Mouse (Mus musculus) liver, embryonic 13.5 days (tissue): ENCODE data around the gene Upp1. TPM values are rescaled to one million over a fixed set of nuclear protein-coding genes. Genes with fewer than 3 reads are reported as not detected.
A peak's percentile ranks its signal among the peaks of the same experiment; 100 is the strongest.

Experiments
- ATAC-seq: fragments of 200-750 bp; cut with Nextera tagmentation; 2 replicates; pipeline ENCODE4 v1.8.0; 2017; ENCODE audit warnings: low read depth, mild to moderate bottlenecking, moderate number of reproducible peaks, moderate library complexity
- DNase-seq: peaks from one replicate; pipeline ENCODE4 v3.0.0; 2022
- H3K27ac ChIP-seq: fragments of 300-500 bp; sonication (generic); 2 replicates; pipeline ENCODE4 v1.5.1; 2015; ENCODE audit warnings: moderate library complexity, mild to moderate bottlenecking, inconsistent platforms
- H3K27me3 ChIP-seq: fragments of 300-500 bp; sonication (generic); 2 replicates; pipeline ENCODE4 v1.6.1; 2015; ENCODE audit warnings: mild to moderate bottlenecking, inconsistent platforms
- H3K36me3 ChIP-seq: fragments of 300-500 bp; sonication (generic); 2 replicates; pipeline ENCODE4 v1.6.1; 2015; ENCODE audit warnings: mild to moderate bottlenecking, inconsistent platforms
- H3K4me1 ChIP-seq: fragments of 300-500 bp; sonication (generic); replicated peaks from 2 replicates; pipeline ENCODE4 v1.6.1; 2015; ENCODE audit warnings: inconsistent platforms
- H3K4me2 ChIP-seq: fragments of 300-500 bp; sonication (generic); 2 replicates; pipeline ENCODE4 v1.6.1; 2015; ENCODE audit warnings: inconsistent platforms, mild to moderate bottlenecking, moderate library complexity
- H3K4me3 ChIP-seq: fragments of 300-500 bp; sonication (generic); replicated peaks from 2 replicates; pipeline ENCODE4 v1.5.1; 2015; ENCODE audit warnings: mild to moderate bottlenecking, inconsistent platforms
- H3K9ac ChIP-seq: fragments of 300-500 bp; sonication (generic); 2 replicates; pipeline ENCODE4 v1.6.1; 2015; ENCODE audit warnings: mild to moderate bottlenecking, inconsistent platforms
- H3K9me3 ChIP-seq: fragments of 300-500 bp; sonication (generic); replicated peaks from 2 replicates; pipeline ENCODE4 v1.6.1; 2016; ENCODE audit warnings: inconsistent platforms
- WGBS: fragments of 180-500 bp; shearing (Covaris S2); methylation state at CpG from one replicate; pipeline ENCODE4 v1.1.7; 2015; ENCODE audit not compliant: insufficient replicate concordance; 5-methylcytosine and 5-hydroxymethylcytosine counted together
- polyA plus RNA-seq: library from polyadenylated mRNA; unstranded; fragments of >200 nt; fragmentation: Nextera tagmentation; extraction: Ambion mirVana; gene quantifications from 2 replicates; pipeline ENCODE4 v1.2.1, GENCODE M21; 2015

The Upp1 gene
- polyA plus RNA-seq: 1.4 and 1.9 TPM in 2 replicates

DNA sequence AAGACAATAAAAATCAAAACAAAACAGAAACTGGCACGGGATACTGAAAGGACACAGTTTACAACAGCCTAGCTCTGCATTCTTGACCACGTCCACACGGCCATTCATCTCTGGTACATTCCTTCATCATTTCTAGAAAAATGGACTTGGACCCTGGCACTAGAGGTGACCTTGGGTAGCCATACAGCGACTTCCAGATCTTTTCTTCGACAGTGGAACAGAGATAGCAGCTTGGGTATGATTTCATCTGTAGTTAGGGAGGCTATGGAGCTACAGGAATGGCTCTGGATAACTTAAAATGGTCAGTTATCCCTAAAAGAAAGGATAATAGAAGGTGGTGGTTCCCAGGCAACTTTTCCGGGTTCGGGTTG lies at the start of gene Upp1:
Upp1 (plus strand) TSS at position 54 of the 371 bp plus-strand sequence.
- no peak for ATAC-seq
- Histone ChIP-seq H3K4me1 (peaks cover 28% of the 10 kb centered on the region), H3K27ac (no peak within 1 kb of the TSS), H3K4me2 (peak within 1 kb of the TSS; percentile 70), H3K27me3 (peaks cover 58% of the 10 kb centered on the region), H3K9ac (peak within 1 kb of the TSS; percentile 17; the same call in 1 of the 2 replicates), H3K9me3 (no peaks in the 10 kb centered on the region), H3K36me3 (no peaks in the 10 kb centered on the region), H3K4me3 (peak within 1 kb of the TSS; percentile 47)
- no peak for DNase-seq
- 1% methylated on average over 7 of the region's 7 CpGs for WGBS

DNA sequence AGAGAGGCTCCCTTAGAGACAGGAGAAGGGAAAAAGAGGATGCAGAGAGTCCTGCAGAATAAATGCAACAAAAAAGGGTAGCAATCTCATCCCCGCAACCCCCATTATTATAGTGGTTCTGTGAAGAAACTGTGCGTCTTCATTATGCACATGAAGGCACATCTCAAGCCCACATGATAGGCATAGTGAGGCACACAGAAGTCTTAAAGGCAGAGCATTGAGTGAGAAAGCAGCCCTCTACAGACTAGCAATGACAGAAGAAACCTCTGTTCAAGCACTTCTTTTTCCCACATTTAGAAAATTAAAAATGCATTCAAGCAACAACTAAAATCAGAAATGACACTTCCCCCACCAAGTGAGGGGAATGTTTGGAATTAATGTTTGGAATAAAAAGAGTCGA lies 41.5 kb upstream of the Upp1 start:
- H3K27ac ChIP-seq: no peak overlapping the region
- no peaks in the 10 kb centered on the region for H3K4me1 ChIP-seq
- WGBS: 78% methylated on average over 3 of the region's 3 CpGs
- H3K9ac ChIP-seq: no peak overlapping the region
- no peaks in the 10 kb centered on the region for H3K9me3 ChIP-seq
- DNase-seq (no peak), ATAC-seq (no peak)
- H3K36me3 ChIP-seq: no peaks in the 10 kb centered on the region
- no peaks in the 10 kb centered on the region for H3K27me3 ChIP-seq
- no peak overlapping the region for H3K4me3 ChIP-seq
- no peak overlapping the region for H3K4me2 ChIP-seq

DNA sequence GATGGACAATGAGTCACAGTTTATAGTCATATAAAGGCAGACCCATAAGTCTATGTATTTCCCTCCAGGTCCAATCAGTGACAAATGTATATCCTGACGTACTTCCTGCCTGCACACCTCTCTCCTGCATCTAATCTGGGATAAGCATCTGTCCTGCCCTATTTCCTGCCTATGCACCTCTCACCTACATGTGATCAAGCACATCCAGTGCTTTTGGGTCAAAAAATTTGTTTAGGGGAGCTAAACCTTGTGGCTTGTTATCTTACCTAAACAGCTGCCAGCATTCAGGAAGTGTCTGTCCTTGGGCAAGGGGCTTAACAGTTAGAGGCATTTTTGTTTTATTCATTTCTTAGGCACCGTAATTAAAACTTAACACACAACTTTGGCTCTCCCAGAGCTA lies 4.7 kb upstream of the Upp1 start:
- H3K36me3 ChIP-seq: no peaks in the 10 kb centered on the region
- ATAC-seq: no peak
- 12% methylated on average over 2 of the region's 2 CpGs for WGBS

GRCm38 (mm10) chr11:9115367-9116120 lies 2.4 kb upstream of the Upp1 start:
- 5% methylated on average over 9 of the region's 9 CpGs for WGBS

More for the DNA sequence above, 4.7 kb upstream of the Upp1 start:
- Histone ChIP-seq H3K27ac (no peak overlapping the region), H3K4me1 (peaks cover 17% of the 10 kb centered on the region), H3K9ac (no peak overlapping the region), H3K9me3 (no peaks in the 10 kb centered on the region), H3K4me3 (no peak overlapping the region), H3K27me3 (peaks cover 32% of the 10 kb centered on the region), H3K4me2 (no peak overlapping the region)
- DNase-seq: no peak

GRCm38 (mm10) chr11:9116121-9116520 lies 1.8 kb upstream of the Upp1 start:
- H3K9ac ChIP-seq: no peak overlapping the region
- no peak for ATAC-seq
- H3K27ac ChIP-seq: no peak overlapping the region
- peaks cover 28% of the 10 kb centered on the region for H3K4me1 ChIP-seq
- peak overlapping the region; percentile 18; the same call in 1 of the 2 replicates for H3K4me3 ChIP-seq
- H3K27me3 ChIP-seq: peaks cover 58% of the 10 kb centered on the region
- 3% methylated on average over 10 of the region's 10 CpGs for WGBS
- no peaks in the 10 kb centered on the region for H3K9me3 ChIP-seq
- no peak for DNase-seq
- no peaks in the 10 kb centered on the region for H3K36me3 ChIP-seq
- peak overlapping the region; percentile 36 for H3K4me2 ChIP-seq

More at GRCm38 (mm10) chr11:9115367-9116120, 2.4 kb upstream of the Upp1 start:
- no peaks in the 10 kb centered on the region for H3K9me3 ChIP-seq
- H3K4me2 ChIP-seq: peak overlapping the region; percentile 36
- H3K4me3 ChIP-seq: no peak overlapping the region
- no peak for DNase-seq
- H3K36me3 ChIP-seq: no peaks in the 10 kb centered on the region
- H3K9ac ChIP-seq: no peak overlapping the region
- H3K27me3 ChIP-seq: peaks cover 52% of the 10 kb centered on the region
- peaks cover 28% of the 10 kb centered on the region for H3K4me1 ChIP-seq
- no peak overlapping the region for H3K27ac ChIP-seq
- ATAC-seq: no peak

- H3K36me3 ChIP-seq: no peaks in the 10 kb centered on the region
- H3K9ac ChIP-seq: no peak overlapping the region
- no peak overlapping the region for H3K27ac ChIP-seq
- peaks cover 28% of the 10 kb centered on the region for H3K4me1 ChIP-seq
- no peaks in the 10 kb centered on the region for H3K9me3 ChIP-seq
- no peak overlapping the region for H3K4me3 ChIP-seq
- WGBS: 4% methylated on average over 3 of the region's 3 CpGs
- 0 out of 2 replicates have a peak overlapping the region, but pooled peaks have one; percentile 70 for H3K4me2 ChIP-seq
- peaks cover 58% of the 10 kb centered on the region for H3K27me3 ChIP-seq
- ATAC-seq (no peak), DNase-seq (no peak)
These were observed 987 bp upstream of the Upp1 start for GRCm38 (mm10) chr11:9116916-9117315.

GRCm38 (mm10) chr11:9117358-9118049 lies 399 bp upstream of the Upp1 start:
- no peak overlapping the region for H3K9ac ChIP-seq
- peak overlapping the region; percentile 70 for H3K4me2 ChIP-seq
- DNase-seq (no peak), ATAC-seq (peak; percentile 74)
- no peak overlapping the region for H3K27ac ChIP-seq
- H3K4me1 ChIP-seq: peaks cover 28% of the 10 kb centered on the region
- no peaks in the 10 kb centered on the region for H3K9me3 ChIP-seq
- peak overlapping the region; percentile 47 for H3K4me3 ChIP-seq
- 6% methylated on average over 13 of the region's 13 CpGs for WGBS
- H3K27me3 ChIP-seq: peaks cover 58% of the 10 kb centered on the region
- H3K36me3 ChIP-seq: no peaks in the 10 kb centered on the region

- H3K4me3 ChIP-seq: peak overlapping the region; percentile 47
- 1% methylated on average over 40 of the region's 40 CpGs for WGBS
- H3K9me3 ChIP-seq: no peaks in the 10 kb centered on the region
- peaks cover 58% of the 10 kb centered on the region for H3K27me3 ChIP-seq
- H3K9ac ChIP-seq: peak overlapping the region; percentile 17; the same call in 1 of the 2 replicates
- no peaks in the 10 kb centered on the region for H3K36me3 ChIP-seq
- H3K4me2 ChIP-seq: peak overlapping the region; percentile 70
- DNase-seq (peak; percentile 31), ATAC-seq (peak; percentile 74)
- H3K27ac ChIP-seq: no peak overlapping the region
- H3K4me1 ChIP-seq: peaks cover 28% of the 10 kb centered on the region
These were observed 668 bp downstream of the Upp1 start for GRCm38 (mm10) chr11:9118421-9119121.

DNA sequence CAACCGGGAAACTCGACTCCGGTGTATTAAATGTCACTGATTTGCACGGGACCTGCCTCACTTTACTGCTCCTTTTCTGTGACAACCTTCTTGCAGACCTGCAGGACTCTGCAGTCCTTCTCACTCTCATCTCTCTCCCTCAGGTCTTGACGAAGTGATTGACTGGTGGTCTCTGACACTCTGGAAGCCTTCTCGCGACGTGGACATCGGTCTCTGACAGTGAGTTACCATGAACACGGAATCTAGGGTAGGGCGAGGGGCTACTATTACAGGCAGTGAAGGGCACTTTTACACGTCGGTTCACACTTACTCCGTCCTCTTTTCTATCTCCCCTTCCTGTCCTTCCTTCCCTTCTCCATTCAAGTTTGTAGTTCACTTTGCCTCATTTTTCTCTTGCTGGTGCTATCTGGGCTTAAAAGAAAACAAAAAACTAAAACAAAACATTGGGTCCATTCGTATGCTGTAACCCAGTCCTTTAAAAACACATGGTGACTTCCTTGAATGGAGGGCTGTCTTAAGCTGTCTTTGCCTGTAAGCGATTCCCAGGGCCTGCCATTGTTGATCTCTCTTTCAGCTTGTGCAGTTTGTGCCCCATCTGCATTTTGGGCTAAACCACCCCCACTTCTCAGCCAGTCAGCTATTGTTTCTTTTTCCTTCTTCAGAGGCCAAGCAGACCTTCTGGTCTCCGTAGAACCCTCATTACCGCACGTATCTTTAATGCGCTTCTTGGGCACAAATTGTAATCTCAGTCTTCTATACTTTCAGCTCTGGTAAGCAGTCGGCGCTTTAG lies 1.5 kb downstream of the Upp1 start:
- 15% methylated on average over 22 of the region's 22 CpGs for WGBS
- ATAC-seq (no peak), DNase-seq (no peak)
- Histone ChIP-seq H3K4me1 (peaks cover 28% of the 10 kb centered on the region), H3K4me3 (peak overlapping the region; percentile 47), H3K9ac (no peak overlapping the region), H3K27me3 (peaks cover 55% of the 10 kb centered on the region), H3K27ac (no peak overlapping the region), H3K36me3 (no peaks in the 10 kb centered on the region), H3K4me2 (peak overlapping the region; percentile 70), H3K9me3 (no peaks in the 10 kb centered on the region)

GRCm38 (mm10) chr11:9122315-9122714 lies 4.4 kb downstream of the Upp1 start:
- Histone ChIP-seq H3K27ac (no peak overlapping the region), H3K4me3 (no peak overlapping the region), H3K27me3 (peaks cover 34% of the 10 kb centered on the region), H3K9ac (no peak overlapping the region), H3K9me3 (no peaks in the 10 kb centered on the region), H3K4me2 (no peak overlapping the region), H3K36me3 (no peaks in the 10 kb centered on the region), H3K4me1 (peaks cover 20% of the 10 kb centered on the region)
- WGBS: 46% methylated on average over 4 of the region's 4 CpGs
- DNase-seq (no peak), ATAC-seq (no peak)
